Mouse (Mus musculus) left cerebral cortex, postnatal 10 days (tissue): ENCODE measurements around the gene Ube2z. TPM values are rescaled to one million over a fixed set of nuclear protein-coding genes. Genes with fewer than 3 reads are reported as not detected.
"Not testable (repeated sequence)": the region's sequence is repeated elsewhere in the genome, so short reads cannot be mapped to it uniquely, and the experiment has no call there.

ENCODE experiments used
- DNase-seq, 2 experiments: peaks; one replicate each; pipeline ENCODE4 v3.0.0; 2021 to 2022; ENCODE audit warnings: low spot score in 2 of 2, mixed read lengths in 1 of 2; ENCODE audit errors: extremely low spot score in 1 of 2
- intact Hi-C: fragments of 180-260 bp; cut with DNase I; formaldehyde crosslinking; loops from one replicate; pipeline ENCODE4 v1.15.1; 2025
- total RNA-seq, 2 experiments: library from RNA; stranded (reverse); gene quantifications; 2 replicates each; pipeline ENCODE4 v1.2.3; 2021

Ube2z gene
- 10 to 100 TPM; 63.0 to 64.2 TPM for total RNA-seq

DNA sequence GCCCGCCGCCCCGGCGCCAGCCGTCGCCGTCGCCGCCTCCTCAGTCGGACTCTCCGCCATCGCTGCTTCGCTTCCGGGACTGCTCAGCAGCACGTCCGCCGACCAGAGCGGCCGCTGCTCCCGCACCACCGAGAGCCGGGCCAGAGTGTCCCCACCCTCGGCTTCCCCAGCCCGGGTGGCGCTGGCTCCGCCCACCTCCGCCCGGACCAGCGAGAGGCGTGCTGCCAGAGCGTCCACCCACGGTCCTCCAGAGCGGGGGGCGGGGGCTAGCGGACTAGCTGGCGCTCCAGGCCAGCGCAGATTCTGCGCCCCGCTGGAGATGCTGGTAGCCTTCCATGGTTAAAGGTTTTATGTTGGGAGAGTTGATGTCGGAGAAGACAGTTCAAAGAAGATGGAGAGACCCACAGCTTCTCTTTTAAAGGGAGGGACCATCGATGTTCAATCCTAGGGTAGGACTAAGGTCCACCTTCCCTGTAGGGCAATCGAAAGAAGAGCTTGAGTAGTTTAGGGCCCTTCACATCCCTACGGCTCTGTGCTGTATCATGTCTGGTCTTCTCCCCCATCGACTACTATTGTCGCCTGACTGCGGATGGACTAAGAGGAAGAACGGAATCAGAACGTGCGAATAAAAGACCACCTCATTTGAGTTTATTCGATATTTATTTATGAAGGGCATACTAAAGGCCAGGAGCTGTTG lies at the start of gene Ube2z:
Gene Ube2z (minus strand): TSS at position 174 of the 697 bp plus-strand sequence.
- intact Hi-C loops: no loop called here
- DNase-seq: peak; percentile 95 to 99

DNA sequence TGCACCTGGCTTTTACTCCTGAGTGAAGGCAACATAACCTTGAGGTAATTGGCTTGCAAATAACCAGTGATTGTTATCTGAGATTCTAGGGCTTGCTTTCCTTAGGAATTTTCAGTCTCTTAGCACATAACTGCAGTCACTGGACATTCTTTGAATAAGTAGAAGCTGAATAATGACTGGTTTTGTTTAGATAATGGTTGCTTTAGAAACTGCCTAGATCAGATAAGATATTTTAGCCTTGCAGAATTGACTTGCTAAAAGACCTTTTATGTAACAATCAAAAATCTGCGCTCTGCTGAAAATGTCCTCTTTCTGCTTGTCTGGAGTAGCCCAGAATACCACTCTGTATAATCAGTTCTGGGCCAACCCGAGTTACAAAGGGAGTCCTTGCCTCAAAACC lies 48.9 kb upstream of the Ube2z start:
- intact Hi-C loops: no loop called here
- no peak for DNase-seq

DNA sequence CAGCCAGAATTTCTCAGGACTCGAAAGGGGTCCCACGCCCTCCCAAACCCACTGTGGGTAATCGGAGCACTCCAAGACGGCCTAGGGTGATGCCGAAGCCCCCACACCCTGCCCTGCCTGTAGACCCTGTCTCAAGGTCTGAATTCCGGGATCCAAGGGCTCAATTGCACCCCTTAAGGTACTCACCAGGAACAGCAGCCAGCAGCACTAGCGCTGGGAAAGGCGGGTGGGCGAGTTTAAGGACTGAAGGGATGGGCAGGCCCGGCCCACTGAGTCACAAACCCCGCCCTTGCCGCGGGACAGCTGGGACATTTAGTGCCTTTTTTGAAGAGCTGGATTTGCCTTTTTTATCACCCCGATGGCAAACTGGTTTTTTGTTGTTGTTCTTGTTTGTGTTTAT lies 46.6 kb upstream of the Ube2z start, which contains the start of gene Calcoco2:
Gene Calcoco2 (minus strand): TSS at position 214 of the 400 bp plus-strand sequence.
- no peak for DNase-seq
- intact Hi-C loops: no loop called here

DNA sequence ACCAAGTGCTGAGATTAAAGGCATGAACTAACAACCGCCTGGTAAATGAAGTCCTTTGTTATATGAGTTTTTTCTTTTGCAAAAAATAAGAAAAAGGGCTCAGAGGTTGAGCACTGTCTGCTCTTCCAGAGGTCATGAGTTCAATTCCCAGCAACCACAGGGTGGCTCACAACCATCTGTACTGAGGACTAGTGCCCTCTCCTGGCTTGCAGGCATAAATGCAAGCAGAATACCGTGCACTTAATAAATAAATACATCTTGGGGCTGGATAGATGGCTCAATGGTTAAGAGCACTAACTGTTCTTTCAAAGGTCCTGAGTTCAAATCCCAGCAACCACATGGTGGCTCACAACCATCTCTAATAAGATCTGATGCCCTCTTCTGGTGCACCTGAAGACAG lies 45.8 kb upstream of the Ube2z start:
- DNase-seq, intact Hi-C loops: not testable (repeated sequence)

DNA sequence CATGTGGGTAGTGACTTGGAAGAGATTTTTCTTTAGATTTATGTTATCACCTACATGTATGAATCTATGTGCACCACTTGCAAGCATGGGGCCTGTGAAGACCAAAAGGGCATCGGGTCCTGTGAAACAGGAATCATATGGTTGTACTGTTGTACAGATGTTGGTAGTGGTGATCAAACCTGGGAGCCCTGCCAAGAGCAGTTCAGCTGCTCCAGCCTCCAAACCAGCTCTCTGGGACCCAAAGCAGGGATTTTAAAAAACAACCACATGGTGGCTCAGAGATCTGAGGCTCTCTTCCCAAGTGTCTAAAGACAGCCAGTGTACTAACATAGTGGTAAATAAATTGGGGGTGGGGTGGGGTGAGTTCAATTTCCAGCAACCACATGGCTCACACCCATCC lies 43.2 kb upstream of the Ube2z start:
- intact Hi-C loops: no loop called here

DNA sequence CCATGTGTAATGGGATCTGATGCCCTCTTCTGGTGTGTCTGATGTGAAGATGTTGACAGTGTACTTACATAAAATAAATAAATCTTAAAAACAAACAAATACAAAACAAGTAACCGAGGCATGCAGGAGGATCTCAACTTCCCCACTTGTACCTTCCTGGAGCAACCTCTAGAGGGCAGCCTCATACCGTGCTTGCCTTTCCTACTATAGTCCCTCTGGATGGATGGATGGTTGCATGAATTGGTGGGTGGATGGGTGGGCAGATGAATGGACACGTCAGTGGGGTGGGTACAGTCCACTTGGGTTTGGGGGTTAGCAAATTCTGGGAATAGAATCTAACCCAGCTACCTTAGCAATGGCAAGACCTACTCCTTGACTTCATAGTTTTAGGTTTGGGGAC lies 28.2 kb upstream of the Ube2z start:
- DNase-seq: no peak
- intact Hi-C loops: loop anchor here (5.0 kb wide), 1 partner anchor 144 kb away; no protein-coding TSS in a partner anchor

More for the DNA sequence above, 43.2 kb upstream of the Ube2z start:
- DNase-seq: no peak

DNA sequence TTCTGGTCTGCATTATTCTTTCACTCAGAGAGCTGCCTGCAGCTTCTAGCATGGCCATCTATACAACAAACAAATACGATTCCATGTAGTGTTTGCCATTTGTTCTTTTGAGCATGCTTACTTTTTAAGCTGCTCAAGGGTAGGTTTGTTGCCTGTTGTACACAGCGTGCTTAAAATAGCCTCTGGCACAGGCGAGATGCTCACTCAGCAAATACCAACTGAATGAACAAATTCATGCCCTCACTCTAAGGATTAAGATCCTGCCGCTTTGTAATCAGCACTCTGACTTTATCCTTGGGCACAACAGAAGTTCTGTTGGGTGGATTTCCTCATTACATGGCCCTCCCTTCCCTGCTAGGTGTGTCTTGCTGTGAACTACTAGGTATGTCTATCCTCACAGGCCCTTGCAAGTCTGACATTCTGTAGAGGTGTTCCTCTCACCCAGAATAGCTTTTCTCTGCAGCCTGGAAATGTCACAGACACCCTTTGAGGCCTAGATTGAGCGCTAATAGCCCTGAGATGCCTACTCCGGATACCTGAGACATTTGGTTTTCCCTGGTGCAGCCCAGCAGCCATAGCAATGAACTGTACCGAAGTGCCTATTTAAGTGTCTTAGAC lies 27.6 kb upstream of the Ube2z start:
- intact Hi-C loops: loop anchor here (5.0 kb wide), 1 partner anchor 145 kb away; no protein-coding TSS in a partner anchor
- DNase-seq: no peak

DNA sequence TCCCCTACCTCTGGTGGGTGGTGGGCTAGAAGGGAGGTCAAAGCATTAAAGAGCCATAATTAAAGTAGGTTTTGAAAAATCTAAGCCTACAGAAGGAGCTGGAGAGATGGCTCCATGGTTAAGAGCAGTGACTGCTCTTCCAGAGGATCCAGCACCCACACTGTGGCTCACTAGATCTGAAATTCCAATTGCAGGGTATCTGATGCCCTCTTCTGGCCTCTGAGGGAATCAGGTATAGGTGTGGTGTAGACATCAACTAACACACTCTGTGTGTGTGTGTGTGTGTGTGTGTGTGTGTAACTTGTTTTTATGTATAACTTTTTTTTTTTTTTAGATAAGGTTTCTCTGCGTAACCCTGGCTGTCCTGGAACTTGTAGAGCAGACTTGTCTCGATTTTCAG lies 25.9 kb upstream of the Ube2z start:
- intact Hi-C loops: loop anchor here (5.0 kb wide), 1 partner anchor 146 kb away; no protein-coding TSS in a partner anchor
- no peak for DNase-seq

DNA sequence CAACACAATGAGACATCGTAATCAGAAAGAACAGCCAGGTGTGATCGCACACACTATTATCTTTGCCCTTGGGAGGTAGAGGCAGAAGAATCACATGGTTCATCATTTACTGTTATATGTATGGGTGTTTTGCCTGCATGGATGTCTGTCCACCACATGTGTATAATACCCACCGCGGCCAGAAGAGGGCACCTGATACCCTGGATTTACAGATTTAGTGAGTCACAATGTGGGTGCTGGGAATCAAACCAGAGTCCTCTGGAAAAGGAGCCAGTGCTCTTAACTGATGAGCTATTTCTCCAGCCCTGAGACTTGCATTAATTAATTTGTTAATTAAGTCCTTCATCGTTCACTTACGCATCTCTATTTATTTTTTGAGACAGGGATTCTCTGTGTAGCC lies 22.8 kb upstream of the Ube2z start:
- intact Hi-C loops: no loop called here
- DNase-seq: no peak

DNA sequence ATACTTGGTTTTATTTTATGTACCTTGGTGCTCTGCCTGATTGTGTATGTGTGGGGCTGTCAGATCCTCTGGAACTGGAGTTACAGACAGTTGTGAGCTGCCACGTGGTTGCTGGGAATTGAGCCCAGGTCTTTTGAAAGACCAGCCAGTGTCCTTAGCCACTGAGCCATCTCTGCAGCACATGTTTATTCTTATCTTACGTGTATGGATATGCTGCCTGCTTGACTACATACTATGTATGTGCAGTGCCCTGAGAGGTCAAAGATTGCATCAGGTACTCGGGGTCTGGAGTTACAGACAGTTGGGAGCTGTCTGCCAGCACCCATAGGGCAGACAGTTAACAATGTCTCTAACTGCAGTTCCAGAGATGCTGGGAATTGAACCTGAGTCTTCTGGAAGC lies 17.5 kb upstream of the Ube2z start:
- DNase-seq: no peak
- intact Hi-C loops: no loop called here

DNA sequence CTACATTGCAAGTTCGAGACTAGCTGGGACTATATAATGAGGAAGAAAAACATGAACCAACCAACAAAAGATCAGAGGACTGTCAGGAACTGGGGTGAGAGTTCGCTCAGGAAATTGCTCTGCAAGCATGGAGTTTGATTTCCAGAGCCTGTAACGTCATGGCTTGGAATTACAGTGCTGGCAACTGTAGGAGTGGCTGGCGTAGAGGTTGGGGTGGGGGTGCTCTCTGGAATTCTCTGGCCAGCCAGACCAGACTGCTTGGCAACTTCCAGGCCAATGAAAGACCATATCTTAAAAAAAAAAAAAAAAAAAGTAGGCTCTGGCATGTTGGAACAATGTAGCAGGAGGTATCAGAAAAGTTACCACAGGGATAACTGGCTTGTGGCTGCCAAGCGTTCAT lies 15.5 kb upstream of the Ube2z start:
- intact Hi-C loops: no loop called here
- no peak for DNase-seq

DNA sequence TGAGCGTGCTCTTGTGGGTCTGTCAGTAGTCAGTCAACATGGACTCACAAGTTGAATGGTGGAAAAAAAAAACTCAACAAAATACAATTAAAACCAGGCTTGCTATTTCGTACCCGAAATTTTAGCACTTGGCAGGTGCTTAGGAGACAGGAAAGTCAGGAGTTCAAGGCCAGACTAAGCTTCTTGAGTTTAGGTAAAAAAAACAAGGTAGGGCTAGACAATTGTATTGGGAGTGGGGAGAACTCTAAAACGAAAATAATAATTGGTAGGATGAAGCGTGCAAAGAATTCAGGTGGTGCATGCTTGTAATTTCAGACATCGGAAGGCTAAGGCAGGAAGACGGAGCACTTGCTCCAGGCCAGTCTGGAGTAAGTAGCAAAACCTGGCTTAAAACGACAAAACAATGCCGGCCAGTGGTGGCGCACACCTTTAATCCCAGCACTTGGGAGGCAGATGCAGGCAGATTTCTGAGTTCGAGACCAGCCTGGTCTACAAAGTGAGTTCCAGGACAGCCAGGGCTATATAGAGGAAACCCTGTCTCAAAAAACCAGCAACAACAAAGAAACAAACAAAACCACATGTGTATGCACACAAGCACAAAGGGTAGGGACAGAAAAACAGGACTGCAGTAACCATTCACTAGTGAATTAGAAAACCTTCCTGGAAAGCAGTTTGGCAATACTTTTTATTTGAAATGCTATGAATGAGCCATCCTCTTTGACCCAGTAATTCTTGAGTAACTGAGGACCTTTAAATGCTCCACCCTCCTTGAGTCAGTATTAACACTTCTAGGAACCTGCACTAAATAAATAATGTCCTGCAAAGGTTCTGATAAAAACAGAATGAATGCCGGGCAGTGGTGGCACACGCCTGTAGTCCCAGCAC lies 11.3 kb upstream of the Ube2z start:
- DNase-seq: no peak
- intact Hi-C loops: no loop called here

DNA sequence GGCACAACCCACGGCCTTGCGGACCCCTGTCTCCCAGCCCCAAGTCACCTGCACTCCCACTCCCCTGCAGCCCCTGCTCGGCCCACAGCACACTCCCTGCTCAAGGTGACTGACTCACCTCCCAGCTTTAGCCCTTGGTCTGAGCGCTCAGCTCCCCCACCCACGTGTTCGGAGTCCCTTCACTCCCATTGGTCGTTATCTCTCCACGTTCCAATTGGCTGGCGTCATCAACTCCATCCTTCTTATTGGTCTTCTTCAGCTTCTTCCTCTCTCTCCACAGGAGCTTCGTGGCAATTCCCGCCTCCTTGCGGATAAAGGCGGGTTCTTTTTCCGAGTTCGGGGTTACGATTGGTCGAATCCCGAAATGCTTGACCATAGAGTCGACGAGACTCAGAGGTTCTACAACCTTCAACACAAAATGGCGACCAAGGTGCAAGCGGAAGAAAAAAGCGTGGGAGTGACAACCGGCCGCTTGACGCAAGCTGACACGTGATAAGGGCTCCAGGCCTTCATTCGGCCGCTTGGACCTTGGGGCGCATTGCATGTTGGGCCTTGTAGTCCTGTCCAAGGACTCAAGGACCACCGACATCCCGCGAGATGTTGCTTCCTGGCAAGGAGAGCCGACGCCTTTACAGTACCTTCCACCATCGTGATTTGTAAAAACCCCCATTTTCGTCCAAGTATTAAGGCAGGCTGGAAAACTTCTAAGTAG lies 10.5 kb upstream of the Ube2z start, which contains the start of gene Atp5g1:
Gene Atp5g1 (minus strand): TSS at position 162 of the 712 bp plus-strand sequence.
- intact Hi-C loops: no loop called here
- DNase-seq: peak; percentile 98 to 100

DNA sequence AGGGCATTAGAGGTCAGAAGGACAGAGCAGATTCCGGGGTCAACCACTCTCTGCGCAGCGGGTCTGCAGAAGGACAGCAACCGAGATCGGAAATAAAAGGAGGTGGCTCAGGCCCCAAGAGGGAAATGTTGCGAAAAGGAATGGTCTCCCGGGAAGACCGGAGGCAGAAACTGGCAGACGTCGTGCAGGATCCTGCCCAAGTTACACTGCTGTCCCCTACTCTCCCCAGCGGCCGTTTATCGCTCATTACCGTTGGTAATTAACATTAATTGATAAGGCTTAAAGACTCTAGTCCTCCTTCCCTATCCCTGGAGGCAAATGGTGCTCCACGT lies 10.0 kb upstream of the Ube2z start:
- DNase-seq: peak in 1 of 2 experiments; percentile 38
- intact Hi-C loops: no loop called here

DNA sequence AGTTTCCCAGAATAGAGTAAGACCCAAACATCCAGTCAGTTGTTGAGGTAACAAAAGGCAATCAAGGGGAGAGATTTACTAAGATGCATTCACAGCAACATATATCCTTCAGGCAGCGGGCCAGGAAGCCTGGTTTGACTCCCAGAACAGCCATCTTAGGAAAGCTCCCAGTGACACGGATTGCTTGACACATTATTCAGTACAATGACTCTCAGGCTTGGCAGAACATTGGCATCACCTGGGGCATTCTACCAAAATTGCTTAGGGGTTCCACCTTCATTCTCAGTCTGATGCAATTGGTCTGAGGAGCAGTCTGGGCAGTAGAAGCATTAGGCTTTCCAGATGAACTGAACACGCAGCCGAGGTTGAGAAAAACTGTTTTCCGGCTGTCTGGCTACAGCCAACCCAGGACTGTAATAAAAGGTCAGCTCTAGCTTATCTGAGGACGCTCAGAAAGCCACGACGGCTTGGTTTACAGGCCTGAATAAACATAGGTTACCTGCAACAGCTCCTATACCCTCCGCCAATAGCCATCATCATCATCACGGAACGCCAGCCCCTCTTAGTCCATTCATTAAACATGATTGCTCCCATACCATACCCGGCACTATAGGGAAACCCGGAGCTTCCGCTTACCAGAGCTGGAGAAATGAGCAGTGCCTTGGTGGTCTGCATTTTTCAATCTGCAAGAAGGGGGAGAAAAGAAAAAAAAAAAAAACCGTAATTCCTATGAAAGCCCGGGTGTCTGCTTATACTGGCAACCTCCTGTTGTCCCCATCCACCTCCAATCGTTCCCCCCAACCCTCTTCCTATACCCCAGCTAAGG lies 9.4 kb upstream of the Ube2z start:
- no peak for DNase-seq
- intact Hi-C loops: no loop called here

DNA sequence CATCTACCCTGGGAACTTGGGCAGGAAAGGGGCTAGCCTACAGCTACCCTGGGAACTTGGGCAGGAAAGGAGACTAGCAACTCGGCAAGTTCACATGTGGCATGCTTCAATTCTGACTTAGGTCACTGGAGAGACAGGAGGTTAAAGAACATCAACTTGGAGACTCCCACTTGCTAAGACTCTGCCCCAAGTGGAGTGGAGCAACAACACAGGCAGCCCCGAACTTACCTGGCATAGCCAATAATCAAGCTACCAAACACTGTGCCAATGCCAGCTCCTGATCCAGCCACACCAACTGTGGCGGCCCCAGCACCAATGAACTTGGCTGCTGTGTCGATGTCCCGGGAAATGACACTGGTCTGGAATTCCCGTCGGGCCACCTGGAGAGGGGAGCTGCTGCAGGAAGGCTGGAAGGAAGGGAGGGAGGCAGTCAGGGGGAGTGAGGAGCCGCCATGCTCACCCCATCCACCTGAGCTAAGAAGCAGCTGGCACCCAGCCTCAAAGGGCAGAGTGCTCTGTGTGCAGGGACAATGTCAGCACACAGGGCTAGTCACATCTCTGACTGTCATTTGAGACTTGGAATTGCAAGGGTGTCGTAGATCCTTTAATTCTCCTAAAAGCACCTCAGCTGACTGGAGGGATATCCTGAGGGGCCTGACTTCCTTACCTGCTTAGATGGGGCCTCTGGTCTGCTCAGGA lies 8.3 kb upstream of the Ube2z start:
- no peak for DNase-seq
- intact Hi-C loops: no loop called here

DNA sequence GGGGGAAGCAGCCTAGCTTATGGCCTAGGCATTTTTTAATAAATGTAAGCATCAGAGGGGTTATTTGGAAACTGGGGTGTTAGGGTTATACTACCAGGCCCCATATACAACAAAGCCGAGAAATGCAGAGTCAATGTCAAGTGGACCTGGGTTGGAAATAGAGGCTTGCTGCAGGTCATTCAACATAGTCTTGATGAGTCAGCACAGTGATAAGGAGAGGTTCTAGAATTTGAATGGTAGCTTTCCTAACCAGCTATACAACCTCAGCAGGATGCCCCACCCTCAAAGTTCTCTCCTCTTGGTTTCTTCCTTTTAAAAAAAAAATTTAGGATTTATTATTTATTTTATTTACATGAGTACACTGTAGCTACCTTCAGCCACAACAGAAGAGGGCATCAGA lies 5.8 kb upstream of the Ube2z start:
- no peak for DNase-seq
- intact Hi-C loops: no loop called here

DNA sequence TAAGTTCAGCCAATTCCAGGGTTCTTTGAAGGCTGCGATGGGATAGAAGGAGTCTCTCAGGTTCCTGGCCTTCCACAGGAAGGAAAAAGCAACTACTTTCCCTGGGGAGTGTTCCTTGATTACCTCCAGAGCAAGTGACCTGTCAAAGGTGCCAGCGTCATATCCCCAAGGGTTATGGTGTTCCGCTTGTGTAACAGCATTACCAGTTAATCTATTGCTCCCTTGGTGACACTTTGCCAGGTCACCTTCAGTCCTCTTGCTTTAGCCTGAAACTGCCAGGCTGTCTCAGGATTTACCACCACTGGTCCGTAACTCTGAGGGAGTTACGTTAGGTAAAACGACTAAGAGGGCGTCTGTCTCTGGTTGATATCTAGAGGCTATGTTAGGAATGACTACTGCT lies 5.2 kb upstream of the Ube2z start:
- intact Hi-C loops: no loop called here
- DNase-seq: no peak
